Mouse (Mus musculus): ENCODE results near the gene Gm44502.

- TF ChIP-seq POLR2A (IDR thresholded peaks at IDR 0.05; ENCODE audit: borderline replicate concordance, extremely low read depth, low read depth, low read length) (no peak), CTCF (IDR thresholded peaks at IDR 0.05; ENCODE audit: insufficient read depth, low read length) (no peak)
Observed at GRCm38 (mm10) chr15:89415282-89415681, 14.2 kb downstream of the Gm44502 start.
